8 mouse cellular contexts compared by ENCODE assay signal in the genomic region with DNA sequence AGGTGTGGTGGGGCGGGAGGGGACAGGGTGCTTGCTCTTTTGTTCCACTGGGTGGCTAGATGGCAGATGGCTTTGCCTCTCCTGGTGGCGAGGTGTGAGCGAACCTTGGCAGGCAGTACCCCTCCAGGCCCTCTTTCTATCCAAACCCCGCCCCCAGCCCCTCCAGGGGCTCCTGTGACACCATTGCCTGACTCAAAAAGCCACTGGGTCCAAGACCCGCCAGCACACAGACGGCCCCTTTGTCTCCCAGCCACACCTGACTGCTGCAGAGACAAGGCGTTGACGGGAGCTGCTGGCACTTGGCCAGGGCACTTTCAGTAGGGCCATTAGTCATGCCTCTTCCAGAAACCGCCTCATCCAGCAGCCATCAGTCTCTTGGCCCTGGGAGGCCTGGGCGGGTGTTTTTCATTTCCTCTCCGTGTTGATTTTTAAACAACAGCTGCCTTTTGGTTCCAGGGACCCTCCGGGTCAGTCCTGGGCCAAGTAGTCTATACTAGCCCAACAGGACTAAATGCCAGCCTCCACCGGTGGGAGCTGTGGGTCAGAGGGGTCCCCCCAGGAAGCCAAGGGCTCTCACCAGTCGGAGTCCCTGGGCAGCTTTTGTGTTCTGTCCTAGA. TPM values are rescaled to one million over a fixed set of nuclear protein-coding genes. Genes with fewer than 3 reads are reported as not detected.
DNase-seq lines count a peak whose midpoint lies in the region; ATAC-seq and TF ChIP-seq lines count a peak whose summit lies in the region.

No protein-coding gene starts in this region.

- 0 out of 2 replicates have a peak, but pooled peaks have one; percentile 21 for ATAC-seq in granulocyte monocyte progenitor cell, adult 5-6 weeks (replicated peaks; ENCODE audit: poor library complexity, severe bottlenecking)
- ATAC-seq in intestine, embryonic 16.5 days = peak; percentile 78
- peak; percentile 91 for ATAC-seq in midbrain, embryonic 12.5 days (ENCODE audit: low FRiP score, low read depth)

- peak; percentile 72 for DNase-seq in R1 (ENCODE audit: low read depth, low spot score)
- peak; percentile 73 for DNase-seq in embryo, embryonic 10 days (ENCODE audit: low spot score)
- no peak for DNase-seq in frontal cortex, postnatal 36 days (ENCODE audit: low spot score in 2 of 2)
- no peak for DNase-seq in yolk sac, embryonic 10.5 days (ENCODE audit: low spot score)

- peak overlapping the region; percentile 73 for H3K4me3 ChIP-seq in E14TG2a.4 (replicated peaks; ENCODE audit: low read length)
- no peak overlapping the region for H3K4me3 ChIP-seq in intestine, embryonic 16.5 days (ENCODE audit: low read length)
- H3K4me3 ChIP-seq in midbrain, embryonic 12.5 days = no peak overlapping the region

- 20% methylated on average over 14 of the region's 14 CpGs for whole genome bisulfite sequencing in intestine, embryonic 16.5 days
- WGBS in midbrain, embryonic 12.5 days = 34% methylated on average over 14 of the region's 14 CpGs

- H3K27me3 ChIP-seq in E14TG2a.4 (ENCODE audit: insufficient read depth, low read length) = peaks cover 38% of the 10 kb centered on the region
- H3K27me3 ChIP-seq in intestine, embryonic 16.5 days (replicated peaks; ENCODE audit: control insufficient read depth, insufficient read depth, low read length) = no peaks in the 10 kb centered on the region
- 0 out of 2 replicates have a peak, but pooled peaks cover 5% of the 10 kb centered on the region for H3K27me3 ChIP-seq in midbrain, embryonic 12.5 days

- TF ChIP-seq CTCF in E14TG2a.4 (conservative IDR thresholded peaks at IDR 0.05; ENCODE audit: low read length) = no peak

- H3K9me3 ChIP-seq in E14TG2a.4 (ENCODE audit: low read length) = no peaks in the 10 kb centered on the region
- no peaks in the 10 kb centered on the region; the same call in 1 of the 2 replicates for H3K9me3 ChIP-seq in intestine, embryonic 16.5 days (ENCODE audit: control insufficient read depth, low read length)
- H3K9me3 ChIP-seq in midbrain, embryonic 12.5 days = no peaks in the 10 kb centered on the region

- no peak overlapping the region; the same call in 1 of the 2 replicates for H3K9ac ChIP-seq in intestine, embryonic 16.5 days (ENCODE audit: low read depth, low read length)
- H3K9ac ChIP-seq in midbrain, embryonic 12.5 days (replicated peaks) = no peak overlapping the region

- peaks cover 23% of the 10 kb centered on the region for H3K4me1 ChIP-seq in E14TG2a.4 (replicated peaks; ENCODE audit: low read depth, low read length)
- peaks cover 29% of the 10 kb centered on the region for H3K4me1 ChIP-seq in intestine, embryonic 16.5 days (ENCODE audit: control insufficient read depth, insufficient read depth, low read length)
- peaks cover 14% of the 10 kb centered on the region for H3K4me1 ChIP-seq in midbrain, embryonic 12.5 days

- peak overlapping the region; percentile 68 for H3K27ac ChIP-seq in intestine, embryonic 16.5 days (ENCODE audit: low read length)
- H3K27ac ChIP-seq in midbrain, embryonic 12.5 days (replicated peaks) = peak overlapping the region; percentile 80

- 0 out of 2 replicates have a peak overlapping the region, but pooled peaks have one; percentile 4 for H3K4me2 ChIP-seq in intestine, embryonic 16.5 days (ENCODE audit: low read depth, low read length)
- no peak overlapping the region for H3K4me2 ChIP-seq in midbrain, embryonic 12.5 days (replicated peaks)

- H3K36me3 ChIP-seq in E14TG2a.4 (ENCODE audit: insufficient read depth, low read length) = no peaks in the 10 kb centered on the region
- no peaks in the 10 kb centered on the region for H3K36me3 ChIP-seq in intestine, embryonic 16.5 days (ENCODE audit: control insufficient read depth, insufficient read depth, low read length)
- no peaks in the 10 kb centered on the region for H3K36me3 ChIP-seq in midbrain, embryonic 12.5 days

RNA-seq across cellular contexts. Expression of gene Medag, which starts 58.4 kb away (rescaled TPM):
- total RNA-seq in granulocyte monocyte progenitor cell, adult 5-6 weeks (2014; fragmentation: Nextera tagmentation) = not detected in 2 replicates
- not detected in 2 replicates for total RNA-seq in granulocyte monocyte progenitor cell, adult 5-6 weeks (2017)
- polyA plus RNA-seq in intestine, embryonic 16.5 days (2015; fragmentation: Nextera tagmentation; extraction: Ambion mirVana) = 1.8 and 2.0 TPM in 2 replicates
- polyA plus RNA-seq in midbrain, embryonic 12.5 days (2016; fragmentation: Nextera tagmentation; extraction: Ambion mirVana) = 1.0 and 1.1 TPM in 2 replicates

Comparison
In these comparisons a context has a peak if more than half of its experiments do, and no peak if none do; other contexts are left out.
1. DNase-seq: peak in R1 (single experiment) and embryo, embryonic 10 days (single experiment); none in frontal cortex, postnatal 36 days (0 of 2) and yolk sac, embryonic 10.5 days (single experiment).
2. ATAC-seq: peak in every context shown above with its lines; median percentile 91 in midbrain, embryonic 12.5 days; 78 in intestine, embryonic 16.5 days; 21 in granulocyte monocyte progenitor cell, adult 5-6 weeks.